11 mouse cellular contexts compared by ENCODE assay signal in genomic region chr2:38367852-38368251, GRCm38 (mm10).
"Had no signal": no experiment of that assay in that cellular context is flagged by ENCODE, and none has a peak within 500 bp of the region (broad histone marks: within the 10 kb centered on the region; RNA-seq: fewer than 3 reads in every experiment).

No protein-coding gene starts in this region.

- ATAC-seq: liver, embryonic 12.5 days had no signal

- H3K4me1 ChIP-seq: liver, embryonic 12.5 days; stomach, embryonic 15.5 days had no signal

- H3K9ac ChIP-seq: limb, embryonic 15.5 days; liver, embryonic 12.5 days; lung, embryonic 14.5 days; midbrain, embryonic 12.5 days; stomach, embryonic 15.5 days had no signal

- H3K27ac ChIP-seq: limb, embryonic 15.5 days; liver, embryonic 12.5 days; macrophage; midbrain, embryonic 12.5 days; stomach, embryonic 15.5 days had no signal

- H3K9me3 ChIP-seq: limb, embryonic 15.5 days; liver, embryonic 12.5 days; midbrain, embryonic 12.5 days; stomach, embryonic 15.5 days had no signal

- H3K4me3 ChIP-seq: midbrain, embryonic 12.5 days had no signal

- H3K4me2 ChIP-seq: midbrain, embryonic 12.5 days had no signal

- DNase-seq: kidney, adult 8-10 months; layer of hippocampus, adult 9-11 months; lung, embryonic 14.5 days; lung, postnatal 14 days; right cerebral cortex, postnatal 14 days; thymus, postnatal 4 days had no signal

- H3K36me3 ChIP-seq: limb, embryonic 15.5 days; liver, embryonic 12.5 days; midbrain, embryonic 12.5 days; stomach, embryonic 15.5 days had no signal
